Mouse (Mus musculus) gastrocnemius, postnatal 14 days (tissue): ENCODE results near the gene Cxcl1. TPM values are rescaled to one million over a fixed set of nuclear protein-coding genes. Genes with fewer than 3 reads are reported as not detected.

ENCODE experiments used
- DNase-seq: peaks from one replicate; pipeline ENCODE4 v3.0.0; 2021; ENCODE audit warnings: mixed read lengths
- intact Hi-C: fragments of 180-260 bp; cut with DNase I; formaldehyde crosslinking; loops from one replicate; pipeline ENCODE4 v1.15.1; 2025; ENCODE audit warnings: low total_unique reads
- total RNA-seq, 2 experiments: library from RNA; stranded (reverse); gene quantifications; 2 replicates each; pipeline ENCODE4 v1.2.3; 2021

The Cxcl1 gene
- total RNA-seq, 2 experiments from 2014 or later = 0.11 TPM; not detected in 1

- intact Hi-C loops = no loop called here
- no peak for DNase-seq
These were observed 9.4 kb upstream of the Cxcl1 start for GRCm38 (mm10) chr5:90881682-90882081.

DNA sequence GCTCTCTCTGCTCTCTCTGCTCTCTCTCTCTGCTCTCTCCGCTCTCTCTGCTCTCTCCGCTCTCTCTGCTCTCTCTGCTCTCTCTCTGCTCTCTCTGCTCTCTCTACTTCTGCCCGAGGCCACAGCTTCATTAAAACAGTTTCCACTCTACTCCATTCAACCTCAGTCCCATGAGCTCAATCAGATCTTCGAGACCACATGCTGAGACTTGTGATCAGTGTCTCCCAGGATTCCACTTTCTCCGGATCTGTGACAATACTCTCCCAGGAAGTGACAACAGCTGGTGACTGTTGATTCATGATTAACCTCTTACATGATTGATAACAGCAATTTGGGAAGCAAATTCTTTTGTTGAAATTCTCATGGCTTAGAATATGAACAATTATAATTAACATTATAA, 8.9 kb upstream of the Cxcl1 start:
- DNase-seq = no peak
- intact Hi-C loops = no loop called here

DNA sequence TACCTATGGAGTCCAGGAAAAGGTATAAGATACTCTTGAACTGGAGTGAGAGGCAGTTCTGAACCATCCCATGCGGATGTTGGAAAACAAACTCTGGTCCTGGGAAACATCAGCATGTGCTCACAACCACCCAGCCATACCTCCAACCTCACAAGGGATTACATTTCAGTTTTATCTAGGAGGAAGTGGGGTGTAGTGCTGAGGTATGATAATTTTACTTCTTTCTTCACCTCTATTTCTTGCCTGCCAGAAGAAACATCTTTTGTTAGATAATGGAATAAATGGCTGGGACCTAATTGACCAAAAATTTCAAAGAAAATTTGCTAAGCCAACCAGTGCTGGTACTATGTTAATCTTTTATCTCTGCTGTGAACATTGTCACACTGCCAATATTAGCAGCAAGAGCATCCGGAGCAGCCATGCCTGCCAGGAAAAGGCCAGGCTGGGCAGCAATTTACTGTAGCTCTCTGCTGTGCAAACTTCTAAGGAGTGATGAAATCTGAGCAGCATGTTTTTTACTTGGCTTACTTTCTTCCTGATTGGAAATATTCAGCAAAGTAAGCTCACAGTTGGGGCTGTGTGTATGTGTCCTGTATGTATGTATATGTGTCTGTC, 6.3 kb upstream of the Cxcl1 start:
- intact Hi-C loops = no loop called here
- DNase-seq = no peak

DNA sequence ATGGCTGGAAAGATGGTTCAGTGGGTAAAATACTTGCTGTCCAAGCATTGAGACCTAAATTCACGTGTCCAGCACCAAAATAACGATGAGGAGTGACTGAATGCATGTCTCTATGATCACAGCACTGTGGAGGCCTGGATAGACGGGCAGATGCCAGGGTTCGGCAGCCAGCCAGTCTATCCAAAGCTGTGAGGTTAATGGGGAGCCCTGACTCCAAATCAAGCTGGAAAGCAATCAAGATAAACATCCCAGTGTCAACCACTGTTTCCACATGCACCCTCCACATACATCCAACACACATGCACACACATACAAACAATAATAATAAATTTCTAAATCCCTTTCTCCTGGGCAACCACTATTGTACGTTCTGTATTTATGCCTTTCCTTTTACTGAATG, 2.4 kb upstream of the Cxcl1 start:
- DNase-seq = no peak
- intact Hi-C loops = no loop called here

DNA sequence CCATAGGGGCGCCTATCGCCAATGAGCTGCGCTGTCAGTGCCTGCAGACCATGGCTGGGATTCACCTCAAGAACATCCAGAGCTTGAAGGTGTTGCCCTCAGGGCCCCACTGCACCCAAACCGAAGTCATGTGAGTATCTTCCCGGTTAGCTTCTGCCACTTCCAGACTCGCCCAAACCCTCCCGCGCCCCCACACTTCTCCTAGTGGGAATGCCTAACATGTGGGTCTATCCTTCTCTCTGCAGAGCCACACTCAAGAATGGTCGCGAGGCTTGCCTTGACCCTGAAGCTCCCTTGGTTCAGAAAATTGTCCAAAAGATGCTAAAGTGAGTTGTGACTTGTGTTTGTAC, 398 bp downstream of the Cxcl1 start:
- intact Hi-C loops = no loop called here
- no peak for DNase-seq

- intact Hi-C loops = no loop called here
These were observed 3.2 kb downstream of the Cxcl1 start for GRCm38 (mm10) chr5:90894231-90894630.

DNA sequence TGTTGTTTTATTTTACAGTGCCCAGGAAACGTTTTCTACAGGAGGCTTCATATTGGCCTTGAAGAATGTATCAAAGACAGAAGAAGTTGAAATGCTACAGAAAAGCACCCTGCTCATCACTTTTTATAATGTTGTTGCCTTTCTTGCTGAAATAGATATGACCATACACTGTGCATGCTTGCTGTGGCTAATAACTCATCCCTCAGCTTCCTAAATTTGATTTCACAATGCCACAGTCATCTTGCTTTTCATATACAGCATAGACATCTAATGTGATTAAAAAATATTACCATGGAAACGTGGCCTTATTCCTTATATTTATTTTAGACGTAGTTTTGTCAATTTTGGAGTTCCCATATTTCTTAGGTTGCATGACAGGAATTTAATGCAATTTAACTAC, 6.4 kb downstream of the Cxcl1 start:
- no peak for DNase-seq
- intact Hi-C loops = no loop called here

More at GRCm38 (mm10) chr5:90894231-90894630, 3.2 kb downstream of the Cxcl1 start:
- no peak for DNase-seq

DNA sequence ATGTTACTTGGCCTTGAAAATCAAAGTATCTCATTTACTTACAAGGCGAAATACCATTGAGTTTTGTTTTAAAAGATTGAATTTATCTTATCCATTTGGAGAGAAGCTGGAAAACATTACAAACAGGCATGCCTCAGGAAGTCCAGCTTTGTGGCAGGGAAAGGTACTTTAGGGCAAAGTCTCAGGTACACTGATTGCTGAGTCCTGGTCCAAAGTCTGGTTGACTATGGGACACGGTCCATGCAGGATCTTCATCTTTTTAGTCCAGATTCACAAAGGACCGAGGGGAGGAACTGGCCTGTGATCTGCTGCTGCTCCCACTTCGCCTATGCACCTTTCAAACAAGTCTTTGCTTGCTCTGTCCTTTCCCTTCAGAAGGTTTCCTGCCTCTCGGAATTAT, 8.3 kb downstream of the Cxcl1 start:
- intact Hi-C loops = no loop called here
- DNase-seq = no peak

DNA sequence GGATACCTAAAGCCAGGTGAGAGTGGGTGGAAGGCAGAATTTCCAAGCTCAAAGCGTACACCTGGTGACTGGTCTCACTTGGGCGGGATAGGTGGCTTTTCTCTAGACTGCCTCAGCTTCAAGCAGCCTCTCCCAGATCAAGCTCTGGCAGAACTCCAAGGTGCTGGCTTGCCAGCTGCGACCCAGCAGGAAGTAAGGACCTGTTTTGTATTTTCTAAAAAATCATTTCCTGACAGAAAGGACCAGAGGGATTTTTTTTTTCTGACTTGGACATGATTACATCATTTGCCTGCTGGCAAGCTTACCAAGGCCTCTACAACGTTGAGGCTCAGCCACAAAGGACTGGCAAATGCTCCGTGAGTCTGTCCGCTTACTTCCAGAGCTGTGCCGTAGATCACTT, 9.1 kb downstream of the Cxcl1 start:
- intact Hi-C loops = no loop called here
- DNase-seq = peak; percentile 46

DNA sequence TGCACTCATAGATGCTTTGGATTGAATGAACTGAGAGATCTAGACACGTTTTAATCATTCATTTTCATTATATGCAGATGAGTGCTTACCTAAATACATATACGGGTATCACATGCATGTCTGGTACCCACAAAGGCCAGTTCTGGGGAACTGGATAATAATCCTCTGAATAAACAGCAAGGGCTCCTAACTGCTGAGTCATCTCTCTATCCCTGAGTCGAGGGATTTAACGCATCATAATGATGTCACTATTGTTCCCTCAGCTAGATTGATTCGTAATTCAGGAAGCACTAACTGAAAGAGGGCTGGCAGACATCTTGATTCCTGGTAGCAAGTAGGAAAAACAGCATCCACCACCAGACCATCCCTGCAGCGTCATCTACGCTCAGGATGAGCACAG, 9.6 kb downstream of the Cxcl1 start:
- DNase-seq = no peak
- intact Hi-C loops = no loop called here

DNA sequence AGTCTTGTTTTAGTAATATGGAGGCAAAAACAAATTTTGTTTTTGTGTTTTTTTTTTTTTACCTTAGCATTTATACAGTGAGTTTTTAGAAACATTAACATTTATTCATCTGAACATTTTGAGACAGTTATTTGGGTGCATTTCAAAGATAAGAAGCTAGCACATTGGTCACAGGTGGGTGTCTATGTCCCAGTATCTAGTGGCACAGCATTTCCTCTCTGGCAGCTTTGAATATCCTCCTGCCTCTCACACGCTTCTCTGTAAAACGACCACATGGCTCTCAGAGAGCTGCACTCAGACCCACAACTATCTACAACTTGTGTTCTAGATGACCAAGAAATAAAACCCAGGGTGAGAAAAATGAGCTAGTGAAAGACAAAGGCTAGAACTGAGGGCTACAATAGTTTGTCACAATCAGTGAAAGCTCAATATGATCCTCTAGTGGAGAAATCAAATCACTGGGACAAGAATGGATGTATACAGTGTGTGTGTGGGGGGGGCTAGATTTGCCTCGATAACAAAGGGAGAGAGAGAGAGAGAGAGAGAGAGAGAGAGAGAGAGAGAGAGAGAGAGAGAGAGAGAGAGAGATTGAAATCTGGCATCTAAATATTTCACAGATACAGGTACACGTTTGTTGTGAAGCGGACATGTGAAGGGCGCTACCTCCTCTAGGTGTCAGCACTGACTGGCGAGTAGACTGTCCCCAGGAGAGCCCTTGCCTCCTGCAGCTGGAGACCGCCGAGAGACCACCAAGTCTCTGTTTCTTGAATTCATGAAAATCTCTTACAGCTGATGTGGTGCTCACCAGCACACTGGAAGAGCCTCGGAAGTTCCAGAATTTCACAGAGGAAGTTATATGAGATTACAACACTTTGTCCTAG, 11.6 kb downstream of the Cxcl1 start:
- intact Hi-C loops = no loop called here
- DNase-seq = no peak

DNA sequence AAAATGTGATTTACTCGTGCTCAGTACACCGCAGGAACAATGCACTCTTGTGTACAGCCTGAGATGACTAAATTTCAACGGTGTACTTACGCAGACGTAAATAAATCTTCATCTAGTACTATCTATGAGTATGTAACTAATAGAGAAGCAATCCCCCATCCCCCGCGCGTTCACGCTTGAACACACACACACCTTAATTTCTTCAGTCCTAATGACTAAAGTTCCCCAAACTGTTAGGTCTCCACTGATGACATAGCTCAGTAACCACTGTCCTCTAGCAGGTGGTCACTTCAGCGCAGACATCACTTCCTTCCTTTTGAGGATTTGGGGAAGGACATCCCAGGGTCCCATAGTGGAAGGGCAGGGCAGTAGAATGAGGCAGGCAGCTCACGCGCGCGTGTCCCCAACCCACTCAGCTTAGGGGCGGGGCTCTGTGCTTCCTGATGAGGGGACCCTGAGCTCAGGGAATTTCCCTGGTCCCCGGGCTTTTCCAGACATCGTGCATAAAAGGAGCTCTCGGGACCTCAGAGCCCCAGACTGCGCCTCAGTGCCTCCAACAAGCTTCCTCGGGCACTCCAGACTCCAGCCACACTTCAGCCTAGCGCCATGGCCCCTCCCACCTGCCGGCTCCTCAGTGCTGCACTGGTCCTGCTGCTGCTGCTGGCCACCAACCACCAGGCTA, 12.4 kb downstream of the Cxcl1 start, which contains the start of gene Cxcl2:
Cxcl2 (plus strand) TSS at position 533 of the 682 bp plus-strand sequence.
- DNase-seq = no peak
- intact Hi-C loops = no loop called here

DNA sequence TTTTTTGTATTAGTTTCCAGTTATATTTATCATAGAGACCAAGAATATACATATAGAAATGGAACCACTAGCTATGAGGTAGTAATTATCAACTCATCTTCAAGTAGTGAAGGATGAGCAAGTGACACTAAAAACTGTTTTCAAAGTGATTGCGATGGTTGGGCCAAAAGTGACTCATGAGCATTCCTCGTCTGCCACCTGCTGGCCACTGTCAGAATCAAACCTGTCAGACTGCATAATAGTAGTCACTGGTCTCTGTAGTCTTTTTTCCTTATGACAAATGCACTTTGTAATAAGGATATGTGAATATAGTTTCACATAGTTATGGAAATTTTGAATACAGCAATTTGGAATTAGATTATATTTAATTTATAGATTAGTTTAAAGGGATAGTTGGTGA, 17.9 kb downstream of the Cxcl1 start:
- DNase-seq = peak; percentile 40
- intact Hi-C loops = loop anchor here (5.0 kb wide), 1 partner anchor 247 kb away; no protein-coding TSS in a partner anchor

DNA sequence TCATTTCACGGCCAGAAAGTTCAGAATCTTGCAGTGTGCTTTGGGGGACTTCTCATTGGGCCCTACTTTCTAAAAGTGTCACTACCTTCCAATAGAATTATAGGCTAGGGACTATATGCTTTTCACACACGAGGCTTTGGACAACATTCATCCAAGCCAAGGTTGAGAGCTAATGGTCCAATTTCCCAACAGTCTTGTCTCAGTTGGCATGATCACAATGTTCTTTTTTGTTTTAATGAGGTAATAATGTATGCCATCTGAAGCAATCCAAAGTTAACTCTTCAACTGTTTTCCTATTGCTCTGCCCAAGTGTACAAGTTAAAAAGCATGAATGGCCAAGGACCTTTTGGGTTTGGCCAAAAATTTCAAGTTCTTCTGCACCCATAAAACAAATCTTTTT, 28.5 kb downstream of the Cxcl1 start:
- no peak for DNase-seq
- intact Hi-C loops = no loop called here

DNA sequence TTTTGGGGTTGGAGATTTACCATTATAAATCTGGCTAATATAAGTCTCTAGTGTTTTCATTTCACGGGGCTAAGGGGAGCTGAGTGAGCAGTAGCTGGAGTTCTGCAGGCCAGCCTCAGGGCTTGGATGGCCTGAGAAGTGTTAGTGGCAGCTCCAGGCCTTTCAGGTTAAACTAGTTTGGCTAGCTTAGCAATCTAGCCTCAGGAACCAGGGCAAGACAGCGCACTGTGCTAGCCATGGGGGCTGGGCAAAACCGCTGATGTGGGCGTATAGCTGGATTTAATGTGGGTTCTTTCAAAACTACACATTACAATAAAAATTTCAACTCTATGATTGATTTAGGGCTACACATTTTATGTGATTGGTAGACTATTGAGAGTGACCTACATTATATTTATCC, 31.9 kb downstream of the Cxcl1 start:
- no peak for DNase-seq
- intact Hi-C loops = no loop called here

DNA sequence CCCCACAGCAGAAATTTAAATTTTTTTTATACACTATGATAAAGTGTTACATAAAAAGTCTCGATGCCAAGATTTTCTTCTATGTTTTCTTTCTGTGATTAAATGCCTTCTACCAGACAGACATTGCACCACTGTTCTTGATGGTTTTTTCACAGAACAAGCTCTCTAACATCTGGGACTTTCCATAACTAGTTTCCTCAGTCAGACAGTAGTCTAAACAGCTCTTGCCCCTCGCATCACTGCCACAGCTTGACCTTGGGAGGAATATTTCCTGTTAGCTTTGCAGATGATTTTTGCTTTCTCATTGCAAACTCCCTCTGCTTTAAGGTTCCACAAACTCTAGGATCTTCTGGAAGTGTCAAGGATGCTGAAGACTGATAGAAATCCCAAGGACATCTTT, 39.5 kb downstream of the Cxcl1 start:
- no peak for DNase-seq
- intact Hi-C loops = no loop called here

DNA sequence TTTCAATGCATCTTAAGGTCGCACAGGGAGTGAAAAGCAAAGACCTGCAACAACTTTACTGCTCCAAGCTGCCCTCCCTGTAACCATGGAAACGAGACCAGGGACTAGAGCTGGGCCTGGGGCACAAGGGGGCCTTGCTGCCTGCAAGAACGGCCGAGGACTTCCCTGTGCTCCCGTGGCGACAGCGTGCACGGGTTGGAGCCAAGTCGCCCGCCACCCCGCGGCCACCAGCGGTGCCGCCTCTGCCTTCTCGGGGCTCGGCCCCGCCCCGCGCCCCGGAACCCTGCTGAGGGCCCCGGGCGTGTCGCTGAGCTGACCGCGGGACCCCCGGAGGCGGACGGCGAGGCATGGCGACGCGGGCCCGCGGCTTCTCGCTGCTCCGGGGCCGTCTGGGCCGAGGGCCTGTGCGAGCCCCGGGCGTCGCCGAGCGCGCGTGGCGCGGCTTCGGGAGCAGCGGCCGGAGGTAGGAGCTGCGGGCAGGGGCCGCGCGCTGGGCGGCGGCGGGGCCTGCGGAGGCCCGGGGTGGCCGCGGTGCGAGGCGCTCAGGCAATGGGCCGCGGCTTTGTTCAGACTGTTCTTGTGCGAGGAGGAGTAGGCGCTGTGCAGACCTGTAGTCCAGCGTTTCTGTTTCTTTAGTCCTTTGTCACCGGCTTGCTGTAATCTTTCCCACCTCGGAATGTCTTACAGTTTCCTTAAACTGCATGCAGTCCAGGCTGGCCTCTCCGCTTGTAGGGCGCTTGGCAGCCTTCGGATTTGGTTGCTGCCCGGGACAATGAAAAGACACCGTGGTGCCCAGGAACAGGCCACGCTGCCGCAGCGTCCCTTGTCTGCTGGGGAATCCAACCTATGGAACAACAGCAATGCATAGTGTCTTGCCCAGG, 40.2 kb downstream of the Cxcl1 start, which contains the start of gene Mthfd2l:
Mthfd2l (plus strand) TSS at position 147 of the 881 bp plus-strand sequence.
- peak; percentile 89 for DNase-seq
- intact Hi-C loops = no loop called here

DNA sequence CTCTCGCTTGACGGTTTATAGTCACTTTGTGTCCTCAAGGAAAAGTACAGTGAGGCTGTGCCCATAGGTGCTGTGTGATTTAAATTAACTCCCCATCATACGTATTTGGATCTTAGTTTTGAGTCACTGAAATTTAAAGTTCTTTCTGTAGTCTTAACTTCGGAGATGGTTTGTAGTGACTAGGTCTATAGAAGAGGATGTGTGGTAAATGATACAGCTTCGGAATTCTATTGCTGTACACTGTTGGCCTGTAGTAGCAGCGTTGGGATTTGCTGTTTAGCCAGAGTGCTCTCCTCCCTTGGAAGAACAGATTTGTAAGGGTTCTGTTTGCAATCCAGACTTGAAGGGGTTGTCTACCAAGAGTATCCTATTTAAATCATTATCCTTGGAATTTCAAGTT, 40.9 kb downstream of the Cxcl1 start:
- intact Hi-C loops = no loop called here
- no peak for DNase-seq

DNA sequence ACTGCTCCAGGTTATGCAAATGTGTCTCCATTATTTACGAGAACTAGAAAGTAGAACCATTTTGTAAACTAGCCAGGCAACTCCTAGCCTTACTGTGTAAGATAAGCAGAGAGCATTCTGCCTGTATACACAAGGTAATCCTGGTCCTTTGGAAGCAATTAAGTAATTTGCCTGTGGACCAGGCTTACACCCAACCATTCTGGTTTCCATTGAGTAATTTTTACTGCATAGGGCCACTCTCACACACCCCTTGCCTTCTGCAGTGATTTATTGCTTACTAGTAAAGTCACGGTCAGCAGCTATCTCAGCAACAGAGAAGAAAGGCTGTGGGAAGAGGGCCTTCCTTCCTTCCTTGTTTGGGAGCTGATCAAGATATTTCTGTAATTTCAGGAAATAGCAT, 45.7 kb downstream of the Cxcl1 start:
- intact Hi-C loops = no loop called here
- DNase-seq = no peak
